Mouse (Mus musculus) cerebellum, adult 2 months (tissue): ENCODE measurements around the gene Snd1.

Source experiments
- CTCF ChIP-seq: fragments of 200-500 bp; IDR thresholded peaks from 2 replicates; pipeline ENCODE4 v1.5.1; 2011; ENCODE audit warnings: low read depth, mild to moderate bottlenecking, control low read depth, low read length, moderate library complexity, borderline replicate concordance; ENCODE audit not compliant: insufficient read depth
- POLR2A ChIP-seq: fragments of 200-500 bp; IDR thresholded peaks from 2 replicates; pipeline ENCODE4 v1.6.1; 2011; ENCODE audit warnings: low read length, control low read depth, borderline replicate concordance; ENCODE audit not compliant: insufficient read depth

DNA sequence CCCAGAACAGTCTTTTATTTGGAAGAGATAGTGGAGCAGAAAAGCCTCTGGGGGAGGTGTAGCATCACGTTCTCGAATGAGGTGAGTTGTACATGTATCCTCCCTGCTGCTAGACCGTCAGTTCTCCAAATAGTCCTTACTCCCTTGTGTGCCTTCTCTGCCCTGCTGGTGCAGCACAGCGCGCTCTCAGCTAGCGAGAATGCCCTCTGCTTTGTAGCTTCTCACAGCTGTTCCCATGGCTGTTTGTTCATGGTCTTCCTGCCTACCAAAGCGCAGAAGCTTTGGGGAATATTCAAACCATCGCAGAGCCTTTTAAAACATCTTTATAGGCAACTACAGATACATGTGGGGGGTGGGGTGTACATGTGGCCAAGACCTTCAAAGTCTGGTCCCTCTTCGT lies 374.0 kb downstream of the Snd1 start:
- TF ChIP-seq CTCF (no peak), POLR2A (no peak)
